Mouse (Mus musculus) skeletal muscle tissue, adult 2 months (tissue): ENCODE data around the gene Tmem239.

Source experiments
- DNase-seq: peaks from one replicate; pipeline ENCODE4 v3.0.0-alpha.2; 2012; ENCODE audit warnings: low read depth, low spot score

Gene Tmem239

GRCm38 (mm10) chr2:130411558-130412495 is 5.5 kb downstream of the Tmem239 start:
- peak; percentile 52 for DNase-seq

- DNase-seq = no peak
These were observed 6.5 kb downstream of the Tmem239 start for GRCm38 (mm10) chr2:130412775-130413174.

- DNase-seq = no peak
These were observed 8.0 kb downstream of the Tmem239 start for GRCm38 (mm10) chr2:130414094-130414856.

- DNase-seq = no peak
These were observed 15.7 kb downstream of the Tmem239 start for GRCm38 (mm10) chr2:130421781-130422620.

GRCm38 (mm10) chr2:130423397-130424125 is 17.3 kb downstream of the Tmem239 start:
- peak; percentile 48 for DNase-seq

- DNase-seq = peak; percentile 87
These were observed 18.0 kb downstream of the Tmem239 start, which contains the start of the genes Vps16 and Pced1a for GRCm38 (mm10) chr2:130424126-130424853. Gene Vps16, plus strand, starts transcription at chr2:130424339. Gene Pced1a, minus strand, starts transcription at chr2:130424701.

GRCm38 (mm10) chr2:130425112-130425511 is 18.8 kb downstream of the Tmem239 start:
- no peak for DNase-seq

- no peak for DNase-seq
These were observed 23.6 kb downstream of the Tmem239 start for GRCm38 (mm10) chr2:130429851-130430250.

GRCm38 (mm10) chr2:130430484-130430883 is 24.2 kb downstream of the Tmem239 start:
- no peak for DNase-seq

GRCm38 (mm10) chr2:130432157-130432556 is 25.9 kb downstream of the Tmem239 start:
- DNase-seq = no peak

- no peak for DNase-seq
These were observed 26.9 kb downstream of the Tmem239 start for GRCm38 (mm10) chr2:130433152-130433551.

- no peak for DNase-seq
These were observed 30.5 kb downstream of the Tmem239 start for GRCm38 (mm10) chr2:130436769-130437168.

GRCm38 (mm10) chr2:130438861-130439260 is 32.6 kb downstream of the Tmem239 start:
- no peak for DNase-seq

GRCm38 (mm10) chr2:130439840-130440480 is 33.7 kb downstream of the Tmem239 start:
- no peak for DNase-seq

GRCm38 (mm10) chr2:130442162-130442561 is 35.9 kb downstream of the Tmem239 start:
- no peak for DNase-seq

- DNase-seq = no peak
These were observed 42.2 kb downstream of the Tmem239 start for GRCm38 (mm10) chr2:130448449-130448848.

GRCm38 (mm10) chr2:130449021-130449793 is 42.9 kb downstream of the Tmem239 start:
- DNase-seq = peak; percentile 41

GRCm38 (mm10) chr2:130449794-130450433 is 43.6 kb downstream of the Tmem239 start, which contains the start of gene Ptpra:
Gene Ptpra, plus strand, starts transcription at chr2:130450278.
- DNase-seq = peak; percentile 78
